Mouse (Mus musculus) central nervous system, embryonic 11.5 days (tissue): Measurements from ENCODE around the gene Epha1. TPM values are rescaled to one million over a fixed set of nuclear protein-coding genes. Genes with fewer than 3 reads are reported as not detected.

Experiments used
- polyA plus RNA-seq: library from polyadenylated mRNA; depleted of rRNA; stranded (reverse); fragments of >200 nt; gene quantifications from 2 replicates; pipeline ENCODE4 v1.2.3, GENCODE M21; 2012; rRNA removed

Epha1 gene
- polyA plus RNA-seq: 1.9 and 3.1 TPM in 2 replicates

GRCm38 (mm10) chr6:42372816-42373547 lies at the start of gene Epha1:
Epha1 (minus strand) TSS chr6:42373268.

GRCm38 (mm10) chr6:42405134-42405533 lies 32.1 kb upstream of the Epha1 start, which contains the start of gene Tas2r135:
Tas2r135 (plus strand) TSS chr6:42405434.

GRCm38 (mm10) chr6:42399938-42400337 lies 26.9 kb upstream of the Epha1 start, which contains the start of gene Tas2r143:
Tas2r143 (plus strand) TSS chr6:42400238.

GRCm38 (mm10) chr6:42349426-42350020 lies 23.5 kb downstream of the Epha1 start, which contains the start of gene Zyx:
Zyx (plus strand) TSS chr6:42349630.

GRCm38 (mm10) chr6:42324482-42325267 lies 48.4 kb downstream of the Epha1 start, which contains the start of gene Fam131b:
Fam131b (minus strand) TSS chr6:42324643.

Other genes starting within 250 kb of the Epha1 start
- gene Tas2r139, start 232.3 kb downstream of the Epha1 start, polyA plus RNA-seq: not detected in 2 replicates
- not detected in 2 replicates for gene Tas2r144, start 157.9 kb downstream of the Epha1 start, polyA plus RNA-seq
- gene Gstk1, start 127.3 kb downstream of the Epha1 start, polyA plus RNA-seq: 11.7 and 18.5 TPM in 2 replicates
- gene Tmem139, start 111.3 kb downstream of the Epha1 start, polyA plus RNA-seq: 0.35 and 0.87 TPM in 2 replicates
- 79.0 and 114 TPM in 2 replicates for gene Casp2, start 108.3 kb downstream of the Epha1 start, polyA plus RNA-seq
- 8.6 and 9.3 TPM in 2 replicates for gene Clcn1, start 86.6 kb downstream of the Epha1 start, polyA plus RNA-seq
- gene Fam131b, start 48.6 kb downstream of the Epha1 start, polyA plus RNA-seq: 10.4 and 12.3 TPM in 2 replicates
- gene Zyx, start 23.6 kb downstream of the Epha1 start, polyA plus RNA-seq: 57.3 and 91.0 TPM in 2 replicates
- gene Tas2r143, start 27.0 kb upstream of the Epha1 start, polyA plus RNA-seq: 0.14 TPM in 1 of 2 replicates, not detected in the other
- gene Tas2r135, start 32.2 kb upstream of the Epha1 start, polyA plus RNA-seq: 0.09 TPM in 1 of 2 replicates, not detected in the other
- not detected in 2 replicates for gene Tas2r126, start 61.3 kb upstream of the Epha1 start, polyA plus RNA-seq
- not detected in 2 replicates for gene Olfr458, start 91.9 kb upstream of the Epha1 start, polyA plus RNA-seq
- gene Olfr457, start 103.1 kb upstream of the Epha1 start, polyA plus RNA-seq: not detected in 2 replicates
- gene Olfr456, start 113.9 kb upstream of the Epha1 start, polyA plus RNA-seq: not detected in 2 replicates
- not detected in 2 replicates for gene Olfr455, start 174.3 kb upstream of the Epha1 start, polyA plus RNA-seq
- gene Tcaf3, start 224.4 kb upstream of the Epha1 start, polyA plus RNA-seq: not detected in 2 replicates